Mouse (Mus musculus) MEL (cell line): Measurements from ENCODE around the gene Pik3ip1. TPM values are rescaled to one million over a fixed set of nuclear protein-coding genes. Genes with fewer than 3 reads are reported as not detected.

Experiments
- DNase-seq: peaks from one replicate; pipeline ENCODE4 v3.0.0; 2011; ENCODE audit warnings: low read depth, low spot score
- H3K27ac ChIP-seq: 2 replicates; pipeline ENCODE4 v1.5.1; 2012; ENCODE audit warnings: low read depth, mild to moderate bottlenecking, control low read depth, low read length, moderate library complexity; ENCODE audit not compliant: control insufficient read depth
- H3K27me3 ChIP-seq, 2 experiments: fragments of 150-350 bp in 1 of 2; sonication (generic) in 1 of 2; 2 replicates each; pipeline ENCODE4 v1.6.1; 2012; ENCODE audit warnings: low read length in 2 of 2, mild to moderate bottlenecking in 2 of 2, improper control_type of control experiment in 1 of 2, moderate library complexity in 1 of 2; ENCODE audit not compliant: insufficient read depth in 2 of 2, control insufficient read depth in 1 of 2
- H3K36me3 ChIP-seq, 2 experiments: 2 replicates each; pipeline ENCODE4 v1.6.1; 2012 to 2014; ENCODE audit warnings: low read length in 2 of 2, improper control_type of control experiment in 1 of 2, inconsistent platforms in 1 of 2, mild to moderate bottlenecking in 1 of 2; ENCODE audit not compliant: insufficient read depth in 2 of 2, control insufficient read depth in 1 of 2
- H3K4me1 ChIP-seq, 2 experiments: fragments of 150-350 bp in 1 of 2; sonication (generic) in 1 of 2; 2 replicates each; pipeline ENCODE4 v1.6.1; 2012; ENCODE audit warnings: low read length in 2 of 2, improper control_type of control experiment in 1 of 2, mild to moderate bottlenecking in 1 of 2; ENCODE audit not compliant: insufficient read depth in 2 of 2, control insufficient read depth in 1 of 2
- H3K4me3 ChIP-seq, 2 experiments: fragments of 150-350 bp in 1 of 2; sonication (generic) in 1 of 2; 2 replicates each; pipeline ENCODE4 v1.5.1; 2012; ENCODE audit warnings: low read depth in 2 of 2, low read length in 2 of 2, mild to moderate bottlenecking in 2 of 2, moderate library complexity in 2 of 2, control low read depth in 1 of 2, improper control_type of control experiment in 1 of 2; ENCODE audit not compliant: control insufficient read depth in 1 of 2, insufficient read depth in 1 of 2
- H3K79me2 ChIP-seq: 2 replicates; pipeline ENCODE4 v1.6.1; 2012; ENCODE audit warnings: mild to moderate bottlenecking, low read length, moderate library complexity; ENCODE audit not compliant: control insufficient read depth, poor library complexity, insufficient read depth
- H3K9ac ChIP-seq: 2 replicates; pipeline ENCODE4 v1.6.1; 2012; ENCODE audit warnings: low read depth, mild to moderate bottlenecking, control low read depth, low read length, moderate library complexity; ENCODE audit not compliant: control insufficient read depth, poor library complexity, severe bottlenecking
- H3K9me3 ChIP-seq: fragments of 150-350 bp; sonication (generic); replicated peaks from 2 replicates; pipeline ENCODE4 v1.6.1; 2012; ENCODE audit warnings: mild to moderate bottlenecking, low read length, improper control_type of control experiment, moderate library complexity; ENCODE audit not compliant: insufficient read depth
- CTCF ChIP-seq, 3 experiments: IDR thresholded peaks in 2 of 3; conservative IDR thresholded peaks in 1 of 3; 2 replicates each; pipeline ENCODE4 v1.5.1; 2011 to 2012; ENCODE audit warnings: low read length in 3 of 3, low read depth in 2 of 3, mild to moderate bottlenecking in 2 of 3, improper control_type of control experiment in 1 of 3, inconsistent platforms in 1 of 3, mixed read lengths in 1 of 3, moderate library complexity in 1 of 3; ENCODE audit not compliant: control insufficient read depth in 1 of 3, insufficient read depth in 1 of 3, poor library complexity in 1 of 3, severe bottlenecking in 1 of 3
- EP300 ChIP-seq, 2 experiments: IDR thresholded peaks; 2 replicates each; pipeline ENCODE4 v1.6.1; 2011; ENCODE audit warnings: improper control_type of control experiment in 2 of 2, low read length in 2 of 2, low read depth in 1 of 2, mild to moderate bottlenecking in 1 of 2
- ETS1 ChIP-seq: IDR thresholded peaks from 2 replicates; pipeline ENCODE4 v1.6.1; 2012; ENCODE audit warnings: low read depth, mild to moderate bottlenecking, inconsistent platforms, low read length, improper control_type of control experiment, moderate library complexity
- GATA1 ChIP-seq: IDR thresholded peaks from 2 replicates; pipeline ENCODE4 v1.6.1; 2011; ENCODE audit warnings: low read depth, low read length, improper control_type of control experiment
- JUND ChIP-seq: IDR thresholded peaks from 2 replicates; pipeline ENCODE4 v1.6.1; 2011; ENCODE audit warnings: low read depth, mild to moderate bottlenecking, improper control_type of control experiment, low read length
- MAFK ChIP-seq: IDR thresholded peaks from 2 replicates; pipeline ENCODE4 v1.6.1; 2011; ENCODE audit warnings: low read depth, mild to moderate bottlenecking, low read length, improper control_type of control experiment, borderline replicate concordance
- MAX ChIP-seq: IDR thresholded peaks from 2 replicates; pipeline ENCODE4 v1.6.1; 2011; ENCODE audit warnings: low read length, improper control_type of control experiment
- MYB ChIP-seq: IDR thresholded peaks from 2 replicates; pipeline ENCODE4 v1.6.1; 2011; ENCODE audit warnings: mild to moderate bottlenecking, low read depth, low read length, improper control_type of control experiment
- MYC ChIP-seq: IDR thresholded peaks from 2 replicates; pipeline ENCODE4 v1.6.1; 2011; ENCODE audit warnings: low read depth, mild to moderate bottlenecking, low read length, improper control_type of control experiment, moderate library complexity
- NELFE ChIP-seq: IDR thresholded peaks from 2 replicates; pipeline ENCODE4 v1.6.1; 2011; ENCODE audit warnings: low read depth, low read length, improper control_type of control experiment
- NRF1 ChIP-seq: IDR thresholded peaks from 2 replicates; pipeline ENCODE4 v1.6.1; 2014; ENCODE audit warnings: low read depth, mild to moderate bottlenecking, inconsistent platforms, low read length, improper control_type of control experiment, moderate library complexity; ENCODE audit not compliant: poor library complexity, insufficient read depth, severe bottlenecking
- POLR2A ChIP-seq, 2 experiments: IDR thresholded peaks; 2 replicates each; pipeline ENCODE4 v1.6.1; 2011 to 2012; ENCODE audit warnings: low read length in 2 of 2, mild to moderate bottlenecking in 2 of 2, control low read depth in 1 of 2, improper control_type of control experiment in 1 of 2, low read depth in 1 of 2, moderate library complexity in 1 of 2; ENCODE audit not compliant: control insufficient read depth in 1 of 2, insufficient read depth in 1 of 2, poor library complexity in 1 of 2
- POLR2AphosphoS5 ChIP-seq: IDR thresholded peaks from 2 replicates; pipeline ENCODE4 v1.6.1; 2012; ENCODE audit warnings: low read depth, borderline replicate concordance, mild to moderate bottlenecking, inconsistent platforms, low read length, moderate library complexity, mixed read lengths
- RAD21 ChIP-seq: IDR thresholded peaks from 2 replicates; pipeline ENCODE4 v1.6.1; 2011; ENCODE audit warnings: mild to moderate bottlenecking, low read depth, low read length, improper control_type of control experiment
- RCOR1 ChIP-seq: IDR thresholded peaks from 2 replicates; pipeline ENCODE4 v1.6.1; 2012; ENCODE audit warnings: low read depth, mild to moderate bottlenecking, inconsistent platforms, low read length, improper control_type of control experiment
- SIN3A ChIP-seq: IDR thresholded peaks from 2 replicates; pipeline ENCODE4 v1.6.1; 2012; ENCODE audit warnings: low read length, improper control_type of control experiment, inconsistent platforms
- TAL1 ChIP-seq: IDR thresholded peaks from 2 replicates; pipeline ENCODE4 v1.6.1; 2012; ENCODE audit warnings: mild to moderate bottlenecking, inconsistent platforms, low read length, moderate library complexity, mixed read lengths
- TCF12 ChIP-seq: IDR thresholded peaks from 2 replicates; pipeline ENCODE4 v1.6.1; 2014; ENCODE audit warnings: low read depth, mild to moderate bottlenecking, inconsistent platforms, low read length, improper control_type of control experiment, moderate library complexity
- USF1 ChIP-seq: IDR thresholded peaks from 2 replicates; pipeline ENCODE4 v1.6.1; 2014; ENCODE audit warnings: low read depth, mild to moderate bottlenecking, inconsistent platforms, low read length, improper control_type of control experiment, moderate library complexity
- ZKSCAN1 ChIP-seq: IDR thresholded peaks from 2 replicates; pipeline ENCODE4 v1.6.1; 2012; ENCODE audit warnings: low read depth, mild to moderate bottlenecking, inconsistent platforms, low read length, improper control_type of control experiment, moderate library complexity
- polyA plus RNA-seq, 2 experiments: library from polyadenylated mRNA; stranded (reverse) in 1 of 2; unstranded in 1 of 2; fragments of >175 nt in 1 of 2; fragments of >200 nt in 1 of 2; gene quantifications; 2 replicates each; pipeline versions ENCODE4 v1.2.1 to v1.2.4; 2012; ENCODE audit warnings: low replicate concordance in 2 of 2, low read depth in 1 of 2; ENCODE audit not compliant: insufficient read length in 2 of 2, insufficient read depth in 1 of 2, missing spikeins in 1 of 2
- total RNA-seq: library from RNA; depleted of rRNA; stranded (reverse); fragments of 300-350 nt; gene quantifications from 2 replicates; pipeline ENCODE4 v1.2.3, GENCODE M21; 2012

The Pik3ip1 gene
- total and polyA plus RNA-seq, 3 experiments = 1.7 to 2.7 TPM; not detected in 1

DNA sequence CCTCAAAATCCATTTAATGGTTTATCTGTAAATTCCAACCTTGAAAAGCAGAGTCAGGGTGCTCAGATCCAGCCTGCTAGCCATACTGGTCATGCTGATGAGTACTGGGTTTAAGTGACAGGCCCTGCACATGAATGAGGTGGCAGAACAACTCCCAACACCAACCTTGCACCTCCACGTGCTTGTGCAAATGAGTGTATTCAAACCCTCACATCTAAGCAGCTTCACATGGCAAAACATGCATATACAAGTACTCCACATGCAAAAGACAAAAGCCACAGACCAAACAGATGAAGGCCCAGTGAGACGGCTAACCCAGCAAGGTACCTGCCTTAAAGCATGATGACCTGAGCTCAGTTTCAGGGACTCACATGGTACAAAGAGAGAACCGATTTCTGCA, 44.3 kb upstream of the Pik3ip1 start:
- Histone ChIP-seq H3K4me3 (no peak overlapping the region), H3K9me3 (no peaks in the 10 kb centered on the region), H3K36me3 (peaks cover 0 to 6% of the 10 kb centered on the region in 2 experiments; a peak in 2 of 4 replicates), H3K79me2 (peaks cover 21% of the 10 kb centered on the region), H3K4me1 (peaks cover 3 to 14% of the 10 kb centered on the region in 2 experiments; a peak in 3 of 4 replicates), H3K27ac (no peak overlapping the region), H3K9ac (no peak overlapping the region), H3K27me3 (no peaks in the 10 kb centered on the region)
- no peak for DNase-seq
- TF ChIP-seq ZKSCAN1 (no peak), NRF1 (no peak), POLR2AphosphoS5 (no peak), MYB (no peak), USF1 (no peak), CTCF (IDR thresholded peaks at IDR 0.05 in 2 of 3, conservative IDR thresholded peaks at IDR 0.05 in 1 of 3; ENCODE audit: control insufficient read depth in 1 of 3, insufficient read depth in 1 of 3, low read depth in 2 of 3, low read length in 3 of 3, poor library complexity in 1 of 3, severe bottlenecking in 1 of 3) (no peak), POLR2A (IDR thresholded peaks at IDR 0.05; ENCODE audit: control insufficient read depth in 1 of 2, insufficient read depth in 1 of 2, low read depth in 1 of 2, low read length in 2 of 2, poor library complexity in 1 of 2) (no peak), MAFK (no peak), MAX (no peak), RAD21 (no peak), JUND (no peak)

DNA sequence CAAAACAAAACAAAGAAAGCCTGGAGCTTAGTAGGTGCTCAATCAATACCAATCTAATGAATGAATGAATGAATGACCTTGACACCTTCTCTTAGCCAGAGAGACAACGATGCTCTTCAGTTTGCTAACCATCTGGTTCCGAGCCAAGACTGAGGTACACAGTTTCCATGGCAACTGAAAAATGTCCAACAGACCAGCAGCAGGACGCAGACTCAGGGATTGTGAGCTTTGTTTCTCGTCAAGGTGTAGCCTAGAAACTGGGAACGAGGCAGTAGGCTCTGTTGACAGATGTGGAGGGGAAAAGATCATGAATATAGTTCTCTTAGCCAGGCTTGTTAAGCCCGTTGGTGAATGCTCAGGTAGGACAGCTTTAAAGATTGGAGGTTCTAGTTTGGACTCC, 43.1 kb upstream of the Pik3ip1 start:
- Histone ChIP-seq H3K79me2 (peaks cover 32% of the 10 kb centered on the region), H3K27me3 (no peaks in the 10 kb centered on the region)

DNA sequence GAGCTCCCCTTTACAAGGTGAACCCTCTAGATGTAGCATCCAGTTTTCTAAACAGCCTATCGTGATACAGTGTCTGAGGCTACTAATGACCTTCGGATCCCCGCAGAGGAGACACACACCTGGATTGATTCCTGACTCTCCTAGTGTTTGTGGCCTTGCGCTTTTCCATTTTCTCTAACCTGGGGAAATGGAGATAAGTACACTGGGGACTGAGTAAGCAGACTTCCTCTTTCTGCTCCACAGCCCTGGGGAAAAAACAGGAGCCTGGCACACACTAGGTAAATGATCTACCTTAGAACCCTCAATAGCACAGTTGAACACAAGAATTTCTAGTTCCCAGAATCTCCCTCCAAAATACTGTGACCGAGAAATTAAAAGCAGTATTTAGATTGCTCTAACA, 42.3 kb upstream of the Pik3ip1 start:
- Histone ChIP-seq H3K9ac (peak overlapping the region; percentile 98), H3K4me1 (peaks cover 3 to 21% of the 10 kb centered on the region in 2 experiments), H3K27me3 (no peaks in the 10 kb centered on the region), H3K79me2 (peaks cover 40% of the 10 kb centered on the region), H3K27ac (peak overlapping the region; percentile 67), H3K9me3 (no peaks in the 10 kb centered on the region), H3K4me3 (peak overlapping the region; percentile 64 to 67), H3K36me3 (peaks cover 0 to 13% of the 10 kb centered on the region in 2 experiments; a peak in 2 of 4 replicates)
- peak; percentile 84 for DNase-seq
- TF ChIP-seq ZKSCAN1 = no peak
- TF ChIP-seq JUND = no peak
- no peak for TF ChIP-seq NELFE
- peak; percentile 18; the same call in 1 of the 2 replicates for TF ChIP-seq RCOR1
- TF ChIP-seq GATA1 = peak; percentile 67
- TF ChIP-seq TAL1 = peak; percentile 45
- peak in 1 of 2 experiments; percentile 69; a peak in 2 of 4 replicates for TF ChIP-seq EP300 (IDR thresholded peaks at IDR 0.05; ENCODE audit: low read depth in 1 of 2, low read length in 2 of 2)
- no peak for TF ChIP-seq SIN3A
- TF ChIP-seq ETS1 = 0 out of 2 replicates have a peak, but pooled peaks have one; percentile 20
- peak; percentile 34; the same call in 1 of the 2 replicates for TF ChIP-seq TCF12

More for the DNA sequence above, 43.1 kb upstream of the Pik3ip1 start:
- Histone ChIP-seq H3K9me3 (no peaks in the 10 kb centered on the region), H3K9ac (no peak overlapping the region), H3K4me3 (no peak overlapping the region), H3K36me3 (peaks cover 0 to 6% of the 10 kb centered on the region in 2 experiments; a peak in 2 of 4 replicates), H3K27ac (no peak overlapping the region), H3K4me1 (peaks cover 3 to 14% of the 10 kb centered on the region in 2 experiments; a peak in 3 of 4 replicates)
- no peak for DNase-seq
- TF ChIP-seq MYC (no peak), SIN3A (0 out of 2 replicates have a peak, but pooled peaks have one; percentile 26)
